Mouse (Mus musculus): ENCODE measurements around the gene Cabcoco1.

DNA sequence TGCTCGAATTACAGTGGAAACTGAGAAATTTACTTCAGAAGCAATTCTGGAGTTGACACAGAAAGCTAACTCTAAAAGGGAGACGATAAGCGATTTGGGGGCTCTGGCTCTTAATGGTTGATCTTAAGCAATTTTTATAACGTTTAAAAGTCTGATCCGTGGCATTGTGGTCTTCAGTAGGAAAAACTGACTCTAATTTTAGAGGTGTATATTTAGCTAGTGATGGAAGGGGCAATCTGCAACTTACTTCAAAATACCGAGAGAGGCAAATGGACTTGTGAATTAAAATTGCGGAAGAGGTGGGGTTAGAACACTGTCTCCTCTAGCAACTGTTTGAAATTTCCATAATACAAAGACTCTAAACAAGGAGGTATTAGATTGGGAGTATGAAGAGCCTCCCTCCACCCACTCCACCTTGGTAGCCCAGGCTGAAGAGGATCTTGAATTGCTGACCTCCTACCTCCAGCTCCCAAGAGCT, 286 bp upstream of the Cabcoco1 start:
- TF ChIP-seq CTCF (IDR thresholded peaks at IDR 0.05; ENCODE audit: low read depth) (no peak), EP300 (optimal IDR thresholded peaks at IDR 0.05) (no peak)

Measured in stomach, postnatal 0 days (tissue).